Mouse (Mus musculus) heart, embryonic 12.5 days (tissue): ENCODE measurements around the gene Cnga4. TPM values are rescaled to one million over a fixed set of nuclear protein-coding genes. Genes with fewer than 3 reads are reported as not detected.
A peak's percentile ranks its signal among the peaks of the same experiment; 100 is the strongest.
"Not testable (repeated sequence)": the region's sequence is repeated elsewhere in the genome, so short reads cannot be mapped to it uniquely, and the experiment has no call there.

Experiments
- ATAC-seq: fragments of 200-750 bp; cut with Nextera tagmentation; 2 replicates; pipeline ENCODE4 v1.8.0; 2017; ENCODE audit warnings: moderate TSS enrichment, moderate library complexity; ENCODE audit not compliant: insufficient number of reproducible peaks, low FRiP score
- H3K27ac ChIP-seq: fragments of 300-500 bp; sonication (generic); 2 replicates; pipeline ENCODE4 v1.5.1; 2016; ENCODE audit warnings: mild to moderate bottlenecking, moderate library complexity; ENCODE audit not compliant: poor library complexity, severe bottlenecking
- H3K27me3 ChIP-seq: fragments of 300-500 bp; sonication (generic); replicated peaks from 2 replicates; pipeline ENCODE4 v1.6.1; 2016; ENCODE audit warnings: mild to moderate bottlenecking, moderate library complexity
- H3K36me3 ChIP-seq: fragments of 300-500 bp; sonication (generic); 2 replicates; pipeline ENCODE4 v1.6.1; 2016; ENCODE audit warnings: mild to moderate bottlenecking, moderate library complexity
- H3K4me1 ChIP-seq: fragments of 300-500 bp; sonication (generic); replicated peaks from 2 replicates; pipeline ENCODE4 v1.6.1; 2016; ENCODE audit warnings: mild to moderate bottlenecking
- H3K4me2 ChIP-seq: fragments of 300-500 bp; sonication (generic); 2 replicates; pipeline ENCODE4 v1.6.1; 2016; ENCODE audit warnings: mild to moderate bottlenecking, moderate library complexity
- H3K4me3 ChIP-seq: fragments of 300-500 bp; sonication (generic); 2 replicates; pipeline ENCODE4 v1.5.1; 2016; ENCODE audit warnings: mild to moderate bottlenecking
- H3K9ac ChIP-seq: fragments of 300-500 bp; sonication (generic); 2 replicates; pipeline ENCODE4 v1.6.1; 2016; ENCODE audit warnings: mild to moderate bottlenecking, moderate library complexity
- H3K9me3 ChIP-seq: fragments of 300-500 bp; sonication (generic); replicated peaks from 2 replicates; pipeline ENCODE4 v1.6.1; 2016; ENCODE audit warnings: mild to moderate bottlenecking, moderate library complexity
- WGBS: fragments of 180-500 bp; shearing (Covaris S2); methylation state at CpG from one replicate; pipeline ENCODE4 v1.1.7; 2016; 5-methylcytosine and 5-hydroxymethylcytosine counted together
- polyA plus RNA-seq: library from polyadenylated mRNA; unstranded; fragments of >200 nt; fragmentation: Nextera tagmentation; extraction: Ambion mirVana; gene quantifications from 2 replicates; pipeline ENCODE4 v1.2.1, GENCODE M21; 2016

Gene Cnga4
- polyA plus RNA-seq, 1 experiment from 2014 or later, result not detected

- Histone ChIP-seq H3K9me3 (no peaks in the 10 kb centered on the region), H3K4me3 (no peak overlapping the region), H3K36me3 (peaks cover 65% of the 10 kb centered on the region), H3K4me1 (no peaks in the 10 kb centered on the region), H3K9ac (no peak overlapping the region), H3K4me2 (no peak overlapping the region), H3K27me3 (no peaks in the 10 kb centered on the region), H3K27ac (no peak overlapping the region)
- 94% methylated on average over 2 of the region's 2 CpGs for WGBS
- ATAC-seq, result no peak
These were observed 16.7 kb upstream of the Cnga4 start for GRCm38 (mm10) chr7:105387696-105388095.

GRCm38 (mm10) chr7:105390236-105390635, 14.1 kb upstream of the Cnga4 start:
- no peak overlapping the region for H3K27ac ChIP-seq
- H3K4me3 ChIP-seq, result no peak overlapping the region
- H3K36me3 ChIP-seq, result peaks cover 53% of the 10 kb centered on the region
- no peak overlapping the region for H3K4me2 ChIP-seq
- WGBS, result 96% methylated on average over 2 of the region's 2 CpGs
- H3K27me3 ChIP-seq, result no peaks in the 10 kb centered on the region
- no peak for ATAC-seq
- H3K4me1 ChIP-seq, result no peaks in the 10 kb centered on the region
- H3K9me3 ChIP-seq, result no peaks in the 10 kb centered on the region
- H3K9ac ChIP-seq, result no peak overlapping the region

- no peaks in the 10 kb centered on the region for H3K9me3 ChIP-seq
- no peak overlapping the region for H3K27ac ChIP-seq
- no peak for ATAC-seq
- H3K36me3 ChIP-seq, result peaks cover 23% of the 10 kb centered on the region
- no peaks in the 10 kb centered on the region for H3K27me3 ChIP-seq
- H3K9ac ChIP-seq, result no peak overlapping the region
- H3K4me3 ChIP-seq, result no peak overlapping the region
- no peak overlapping the region for H3K4me2 ChIP-seq
- WGBS, result 91% methylated on average over 1 of the region's 1 CpGs
- peaks cover 7% of the 10 kb centered on the region for H3K4me1 ChIP-seq
These were observed 9.8 kb upstream of the Cnga4 start for GRCm38 (mm10) chr7:105394606-105395005.

GRCm38 (mm10) chr7:105395131-105395820, 9.1 kb upstream of the Cnga4 start:
- peaks cover 17% of the 10 kb centered on the region for H3K36me3 ChIP-seq
- H3K9ac ChIP-seq, result no peak overlapping the region
- H3K9me3 ChIP-seq, result no peaks in the 10 kb centered on the region
- H3K27ac ChIP-seq, result no peak overlapping the region
- H3K4me3 ChIP-seq, result no peak overlapping the region
- H3K4me2 ChIP-seq, result no peak overlapping the region
- no peak for ATAC-seq
- no peaks in the 10 kb centered on the region for H3K27me3 ChIP-seq
- H3K4me1 ChIP-seq, result peaks cover 7% of the 10 kb centered on the region

- H3K9me3 ChIP-seq, result no peaks in the 10 kb centered on the region
- H3K9ac ChIP-seq, result no peak overlapping the region
- ATAC-seq, result no peak
- H3K4me1 ChIP-seq, result peaks cover 7% of the 10 kb centered on the region
- no peak overlapping the region for H3K4me2 ChIP-seq
- no peak overlapping the region for H3K27ac ChIP-seq
- no peak overlapping the region for H3K4me3 ChIP-seq
- peaks cover 17% of the 10 kb centered on the region for H3K36me3 ChIP-seq
- H3K27me3 ChIP-seq, result no peaks in the 10 kb centered on the region
These were observed 8.2 kb upstream of the Cnga4 start for GRCm38 (mm10) chr7:105396126-105396525.

- no peaks in the 10 kb centered on the region for H3K9me3 ChIP-seq
- peak overlapping the region; percentile 94 for H3K4me3 ChIP-seq
- H3K36me3 ChIP-seq, result peaks cover 9% of the 10 kb centered on the region; the same call in 1 of the 2 replicates
- H3K9ac ChIP-seq, result peak overlapping the region; percentile 96
- peak; percentile 0; the same call in 1 of the 2 replicates for ATAC-seq
- peak overlapping the region; percentile 72 for H3K27ac ChIP-seq
- H3K27me3 ChIP-seq, result no peaks in the 10 kb centered on the region
- H3K4me1 ChIP-seq, result peaks cover 7% of the 10 kb centered on the region
- peak overlapping the region; percentile 90 for H3K4me2 ChIP-seq
- WGBS, result 2% methylated on average over 25 of the region's 25 CpGs
These were observed 5.1 kb upstream of the Cnga4 start for GRCm38 (mm10) chr7:105399058-105399934.

- Histone ChIP-seq H3K27me3 (no peaks in the 10 kb centered on the region), H3K27ac (peak within 1 kb of the TSS; percentile 82), H3K4me3 (peak within 1 kb of the TSS; percentile 94), H3K9me3 (no peaks in the 10 kb centered on the region), H3K4me1 (peaks cover 7% of the 10 kb centered on the region), H3K9ac (peak within 1 kb of the TSS; percentile 96), H3K36me3 (peaks cover 6% of the 10 kb centered on the region; the same call in 1 of the 2 replicates), H3K4me2 (peak within 1 kb of the TSS; percentile 90)
- under 1% methylated on average over 55 of the region's 55 CpGs for WGBS
- peak; percentile 99 for ATAC-seq
These were observed 4.3 kb upstream of the Cnga4 start, which contains the start of gene Fam160a2 for GRCm38 (mm10) chr7:105399935-105400624. TSS of gene Fam160a2 (minus strand) at chr7:105400054.

- Histone ChIP-seq H3K27ac (no peak overlapping the region), H3K9ac (no peak overlapping the region), H3K9me3 (no peaks in the 10 kb centered on the region), H3K36me3 (no peaks in the 10 kb centered on the region), H3K4me3 (no peak overlapping the region), H3K4me1 (no peaks in the 10 kb centered on the region), H3K4me2 (no peak overlapping the region), H3K27me3 (no peaks in the 10 kb centered on the region)
- 54% methylated on average over 1 of the region's 1 CpGs for WGBS
- ATAC-seq, result no peak
These were observed 2.0 kb downstream of the Cnga4 start for GRCm38 (mm10) chr7:105406322-105406721.

- not testable (repeated sequence) for H3K4me3 ChIP-seq, H3K27ac ChIP-seq, H3K4me1 ChIP-seq, H3K36me3 ChIP-seq, H3K9ac ChIP-seq, H3K9me3 ChIP-seq, H3K4me2 ChIP-seq, H3K27me3 ChIP-seq, ATAC-seq
- 47% methylated on average over 8 of the region's 8 CpGs for WGBS
These were observed 7.7 kb downstream of the Cnga4 start for GRCm38 (mm10) chr7:105411874-105412632.

- no peak overlapping the region for H3K9ac ChIP-seq
- ATAC-seq, result no peak
- 0 out of 2 replicates have a peak, but pooled peaks cover 3% of the 10 kb centered on the region for H3K4me1 ChIP-seq
- no peak overlapping the region for H3K4me2 ChIP-seq
- 67% methylated on average over 6 of the region's 6 CpGs for WGBS
- H3K9me3 ChIP-seq, result no peaks in the 10 kb centered on the region
- no peak overlapping the region for H3K27ac ChIP-seq
- no peaks in the 10 kb centered on the region for H3K36me3 ChIP-seq
- H3K27me3 ChIP-seq, result no peaks in the 10 kb centered on the region
- H3K4me3 ChIP-seq, result no peak overlapping the region
These were observed 10.0 kb downstream of the Cnga4 start for GRCm38 (mm10) chr7:105414385-105414784.
